Mouse (Mus musculus) liver, embryonic 11.5 days (tissue): ENCODE data around the gene Ncor1. TPM values are rescaled to one million over a fixed set of nuclear protein-coding genes. Genes with fewer than 3 reads are reported as not detected.
A peak's percentile ranks its signal among the peaks of the same experiment; 100 is the strongest.

Experiments used
- ATAC-seq: fragments of 200-750 bp; cut with Nextera tagmentation; replicated peaks from 2 replicates; pipeline ENCODE4 v1.8.0; 2017; ENCODE audit warnings: moderate number of reproducible peaks, mild to moderate bottlenecking, moderate TSS enrichment, moderate library complexity; ENCODE audit not compliant: low FRiP score
- DNase-seq: peaks from one replicate; pipeline ENCODE4 v3.0.0-alpha.2; 2017; ENCODE audit warnings: low spot score
- H3K27ac ChIP-seq: fragments of 300-500 bp; sonication (generic); 2 replicates; pipeline ENCODE4 v1.5.1; 2014; ENCODE audit warnings: mild to moderate bottlenecking, low read depth, low read length, control low read depth
- H3K27me3 ChIP-seq: fragments of 300-500 bp; sonication (generic); replicated peaks from 2 replicates; pipeline ENCODE4 v1.6.1; 2014; ENCODE audit warnings: low read length, mixed read lengths; ENCODE audit not compliant: control insufficient read depth, insufficient read depth
- H3K36me3 ChIP-seq: fragments of 300-500 bp; sonication (generic); 2 replicates; pipeline ENCODE4 v1.6.1; 2014; ENCODE audit warnings: mild to moderate bottlenecking, low read length, moderate library complexity, mixed read lengths; ENCODE audit not compliant: control insufficient read depth, insufficient read depth
- H3K4me1 ChIP-seq: fragments of 300-500 bp; sonication (generic); replicated peaks from 2 replicates; pipeline ENCODE4 v1.6.1; 2014; ENCODE audit warnings: low read length, mixed read lengths; ENCODE audit not compliant: control insufficient read depth, insufficient read depth
- H3K4me2 ChIP-seq: fragments of 300-500 bp; sonication (generic); 2 replicates; pipeline ENCODE4 v1.6.1; 2014; ENCODE audit warnings: mild to moderate bottlenecking, control low read depth, moderate library complexity
- H3K4me3 ChIP-seq: fragments of 300-500 bp; sonication (generic); 2 replicates; pipeline ENCODE4 v1.5.1; 2014; ENCODE audit warnings: low read depth, low read length, control low read depth
- H3K9ac ChIP-seq: fragments of 300-500 bp; sonication (generic); 2 replicates; pipeline ENCODE4 v1.6.1; 2014; ENCODE audit warnings: low read depth, low read length, control low read depth
- H3K9me3 ChIP-seq: fragments of 300-500 bp; sonication (generic); 2 replicates; pipeline ENCODE4 v1.6.1; 2016; ENCODE audit warnings: low read length, inconsistent platforms, mixed read lengths; ENCODE audit not compliant: control insufficient read depth
- WGBS: fragments of 180-500 bp; shearing (Covaris S2); extraction: QIAGEN DNeasy Blood & Tissue Kit; methylation state at CpG from one replicate; pipeline ENCODE4 v1.1.7; 2014; 5-methylcytosine and 5-hydroxymethylcytosine counted together
- polyA plus RNA-seq: library from polyadenylated mRNA; unstranded; fragments of >200 nt; fragmentation: Nextera tagmentation; extraction: Ambion mirVana; gene quantifications from 2 replicates; pipeline ENCODE4 v1.2.1, GENCODE M21; 2014

The Ncor1 gene
- polyA plus RNA-seq, result 133 and 144 TPM in 2 replicates

DNA sequence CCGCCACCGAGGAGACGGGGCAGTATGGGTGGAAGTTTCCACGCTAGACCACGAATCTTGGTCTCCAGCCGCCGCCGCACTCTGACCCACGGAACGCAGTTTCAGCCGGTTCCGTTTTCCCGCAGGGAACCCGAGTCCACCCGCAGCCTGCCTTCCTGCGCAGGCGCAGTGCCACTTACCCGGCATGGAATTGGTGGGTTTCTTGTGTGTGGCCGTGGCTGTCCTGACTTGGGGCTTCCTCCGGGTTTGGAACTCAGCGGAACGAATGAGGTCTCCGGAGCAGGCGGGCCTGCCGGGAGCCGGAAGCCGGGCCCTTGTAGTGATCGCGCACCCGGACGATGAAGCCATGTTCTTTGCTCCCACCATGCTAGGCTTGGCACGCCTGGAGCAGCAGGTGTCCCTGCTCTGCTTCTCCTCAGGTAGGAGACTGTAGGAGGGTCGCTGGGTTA, at the start of gene Ncor1, which contains the start of gene Pigl:
TSS of gene Ncor1 (minus strand) at position 266 of the 449 bp plus-strand sequence.
TSS of gene Pigl (plus strand) at position 185 of the 449 bp plus-strand sequence.
- Histone ChIP-seq H3K9ac (peak within 1 kb of the TSS; percentile 100), H3K4me2 (peak within 1 kb of the TSS; percentile 77), H3K4me1 (peaks cover 13% of the 10 kb centered on the region; the same call in 1 of the 2 replicates), H3K9me3 (no peaks in the 10 kb centered on the region), H3K4me3 (peak within 1 kb of the TSS; percentile 97), H3K36me3 (no peaks in the 10 kb centered on the region), H3K27ac (peak within 1 kb of the TSS; percentile 98), H3K27me3 (no peaks in the 10 kb centered on the region)
- 0% methylated on average over 33 of the region's 33 CpGs for WGBS
- peak; percentile 85 for DNase-seq
- peak; percentile 63 for ATAC-seq

DNA sequence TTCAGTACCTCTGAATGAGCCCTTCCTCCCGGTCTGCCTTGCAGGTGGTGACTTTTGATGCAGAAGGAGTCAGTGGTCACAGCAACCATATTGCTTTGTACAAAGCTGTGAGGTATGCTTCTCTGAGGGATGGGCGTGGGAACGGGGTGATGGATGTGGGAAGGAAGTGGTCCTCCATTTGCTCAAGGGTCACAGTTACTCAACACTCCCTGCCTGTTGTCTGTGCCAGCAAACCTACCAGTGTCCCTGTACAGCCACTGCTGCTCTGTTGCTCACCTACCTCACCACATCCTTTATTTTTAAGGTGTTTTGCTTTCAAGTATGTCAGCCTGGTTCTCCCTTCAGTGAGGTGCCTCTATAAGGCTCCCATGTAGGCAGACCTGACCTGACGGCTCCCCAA, 49.3 kb upstream of the Ncor1 start:
- Histone ChIP-seq H3K9ac (no peak overlapping the region), H3K4me2 (no peak overlapping the region), H3K4me3 (no peak overlapping the region), H3K36me3 (no peaks in the 10 kb centered on the region; the same call in 1 of the 2 replicates), H3K27me3 (no peaks in the 10 kb centered on the region), H3K9me3 (no peaks in the 10 kb centered on the region), H3K4me1 (no peaks in the 10 kb centered on the region), H3K27ac (no peak overlapping the region)
- DNase-seq (no peak), ATAC-seq (no peak)
- 82% methylated on average over 4 of the region's 4 CpGs for WGBS

DNA sequence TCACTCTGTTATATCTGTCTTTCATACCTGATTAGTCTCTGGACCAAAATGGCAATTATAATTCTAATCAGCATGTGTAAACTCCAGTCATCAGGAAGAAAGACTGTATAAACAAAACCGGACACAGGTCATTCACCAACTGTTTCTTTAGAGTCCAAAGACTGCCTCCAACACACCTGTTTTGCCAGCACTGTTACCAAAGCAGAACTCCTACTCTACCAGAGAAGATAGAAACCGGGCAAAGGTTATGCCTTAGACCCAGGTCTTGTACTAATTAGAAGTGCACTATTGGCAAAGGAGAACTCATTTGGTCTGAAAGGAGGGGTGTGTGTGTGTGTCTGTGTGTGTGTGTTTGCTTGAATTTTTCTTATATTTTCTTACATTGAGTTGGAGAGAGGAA, 42.2 kb upstream of the Ncor1 start:
- no peak overlapping the region for H3K9ac ChIP-seq
- ATAC-seq (no peak), DNase-seq (no peak)
- H3K4me2 ChIP-seq, result no peak overlapping the region
- peaks cover 6% of the 10 kb centered on the region for H3K4me1 ChIP-seq
- no peak overlapping the region for H3K4me3 ChIP-seq
- no peak overlapping the region for H3K27ac ChIP-seq
- H3K27me3 ChIP-seq, result no peaks in the 10 kb centered on the region
- H3K36me3 ChIP-seq, result no peaks in the 10 kb centered on the region; the same call in 1 of the 2 replicates
- WGBS, result 86% methylated on average over 2 of the region's 2 CpGs
- no peaks in the 10 kb centered on the region for H3K9me3 ChIP-seq

DNA sequence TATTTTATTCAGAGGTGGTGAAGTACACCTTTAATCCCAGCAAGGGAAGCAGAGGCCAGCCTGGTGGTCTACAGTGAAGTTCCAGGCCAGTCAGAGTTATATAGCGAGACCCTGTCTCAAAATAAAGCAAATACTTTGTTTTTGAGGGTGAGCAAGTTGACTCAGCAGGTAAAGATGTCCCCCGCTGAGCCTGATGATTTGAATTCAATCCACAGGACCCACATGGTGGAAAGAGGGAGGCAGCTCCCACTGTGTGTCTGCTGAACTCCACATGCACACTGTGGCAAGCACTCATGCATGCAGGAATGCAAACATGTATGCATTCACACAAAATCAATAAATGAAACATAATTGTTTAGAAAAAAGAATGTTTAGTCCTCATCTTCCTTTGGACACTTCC, 40.5 kb upstream of the Ncor1 start:
- no peak for ATAC-seq
- Histone ChIP-seq H3K9ac (no peak overlapping the region), H3K4me2 (no peak overlapping the region), H3K36me3 (no peaks in the 10 kb centered on the region), H3K27ac (no peak overlapping the region), H3K27me3 (no peaks in the 10 kb centered on the region), H3K4me3 (no peak overlapping the region), H3K4me1 (peaks cover 16% of the 10 kb centered on the region), H3K9me3 (no peaks in the 10 kb centered on the region)
- 89% methylated on average over 2 of the region's 2 CpGs for whole genome bisulfite sequencing
- no peak for DNase-seq

DNA sequence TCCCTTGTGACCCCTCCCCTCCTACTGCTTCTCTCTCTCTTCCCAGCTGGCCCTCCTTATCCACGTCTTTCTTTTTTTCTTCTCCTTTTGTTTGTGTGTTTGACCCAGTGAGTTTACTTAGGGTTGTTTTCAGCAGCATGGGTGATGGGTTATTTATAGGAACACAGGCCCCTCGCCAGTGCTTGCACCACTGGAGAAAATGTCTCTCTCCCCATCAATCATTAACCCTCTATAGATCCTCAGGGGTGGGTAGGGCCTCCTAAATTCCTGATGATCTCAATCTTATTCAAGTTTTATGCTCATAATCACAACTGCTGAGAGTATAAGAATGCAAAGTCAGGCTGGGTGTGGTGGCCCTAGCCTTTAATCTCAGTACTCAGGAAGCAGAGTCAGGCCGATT, 38.8 kb upstream of the Ncor1 start:
- Histone ChIP-seq H3K9me3 (no peaks in the 10 kb centered on the region), H3K36me3 (no peaks in the 10 kb centered on the region), H3K4me3 (no peak overlapping the region), H3K4me1 (peaks cover 16% of the 10 kb centered on the region), H3K4me2 (no peak overlapping the region), H3K27me3 (no peaks in the 10 kb centered on the region), H3K9ac (no peak overlapping the region), H3K27ac (no peak overlapping the region)
- ATAC-seq (no peak), DNase-seq (no peak)
- 65% methylated on average over 3 of the region's 3 CpGs for WGBS

DNA sequence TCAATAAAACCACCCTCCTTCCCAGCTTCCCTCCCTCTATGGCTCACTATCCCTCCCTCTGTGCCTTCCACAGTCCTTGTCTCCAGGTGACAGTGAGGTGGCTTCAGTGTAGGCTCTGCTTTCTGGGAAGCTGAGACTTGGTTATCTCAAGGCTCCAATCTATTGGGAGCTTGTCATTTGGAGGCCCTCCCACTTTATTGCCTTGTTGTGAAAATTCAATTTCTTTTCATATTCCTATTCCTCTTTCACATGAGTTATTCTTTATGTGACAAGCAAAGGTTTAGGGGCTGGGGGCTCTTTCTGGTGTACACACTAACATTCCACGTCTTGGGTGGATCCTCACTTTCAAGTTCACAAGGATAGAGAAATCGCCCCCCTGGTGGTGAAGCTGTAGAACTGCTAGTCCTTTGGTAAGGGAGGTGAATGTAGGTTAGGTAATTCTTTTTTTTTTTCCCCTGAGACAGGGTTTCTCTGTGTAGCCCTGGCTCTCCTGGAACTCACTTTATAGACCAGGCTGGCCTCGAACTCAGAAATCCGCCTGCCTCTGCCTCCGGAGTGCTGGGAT, 37.9 kb upstream of the Ncor1 start:
- Histone ChIP-seq H3K9me3 (no peaks in the 10 kb centered on the region), H3K27me3 (no peaks in the 10 kb centered on the region), H3K27ac (no peak overlapping the region), H3K4me3 (no peak overlapping the region), H3K36me3 (no peaks in the 10 kb centered on the region), H3K4me1 (peaks cover 16% of the 10 kb centered on the region), H3K4me2 (no peak overlapping the region), H3K9ac (no peak overlapping the region)
- 52% methylated on average over 5 of the region's 5 CpGs for WGBS
- ATAC-seq (no peak), DNase-seq (no peak)

DNA sequence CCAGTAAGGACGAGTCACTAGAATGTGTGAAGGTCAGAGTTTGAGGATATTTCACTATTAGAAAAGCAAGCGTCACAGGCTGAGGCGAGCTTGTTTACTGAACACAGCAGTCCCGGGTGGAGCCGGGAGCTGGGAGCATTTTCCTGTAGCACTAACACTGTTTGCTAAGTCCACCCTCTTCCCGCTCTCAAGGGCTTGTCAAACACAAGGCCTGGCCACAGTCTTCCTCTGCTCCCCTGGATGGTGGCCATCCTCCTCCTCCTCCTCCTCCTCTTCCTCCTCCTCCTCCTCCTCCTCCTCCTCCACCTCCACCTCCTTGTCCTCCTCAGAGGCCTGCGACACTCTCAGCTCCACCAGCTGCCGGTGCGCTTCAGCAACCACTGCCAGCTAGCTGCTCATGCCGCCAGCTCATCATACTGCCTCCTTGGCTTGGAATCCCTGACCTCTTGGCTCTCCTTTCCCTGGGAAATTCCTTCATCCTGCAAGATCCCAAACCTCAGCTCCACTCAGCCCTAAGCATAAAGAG, 37.0 kb upstream of the Ncor1 start:
- 61% methylated on average over 10 of the region's 10 CpGs for WGBS
- DNase-seq, result no peak
- H3K27ac ChIP-seq, result peak overlapping the region; percentile 74
- H3K9me3 ChIP-seq, result no peaks in the 10 kb centered on the region
- H3K9ac ChIP-seq, result no peak overlapping the region
- no peak overlapping the region for H3K4me3 ChIP-seq
- H3K4me2 ChIP-seq, result peak overlapping the region; percentile 29
- H3K27me3 ChIP-seq, result no peaks in the 10 kb centered on the region
- peak; percentile 15; the same call in 1 of the 2 replicates for ATAC-seq
- no peaks in the 10 kb centered on the region for H3K36me3 ChIP-seq
- peaks cover 16% of the 10 kb centered on the region for H3K4me1 ChIP-seq

DNA sequence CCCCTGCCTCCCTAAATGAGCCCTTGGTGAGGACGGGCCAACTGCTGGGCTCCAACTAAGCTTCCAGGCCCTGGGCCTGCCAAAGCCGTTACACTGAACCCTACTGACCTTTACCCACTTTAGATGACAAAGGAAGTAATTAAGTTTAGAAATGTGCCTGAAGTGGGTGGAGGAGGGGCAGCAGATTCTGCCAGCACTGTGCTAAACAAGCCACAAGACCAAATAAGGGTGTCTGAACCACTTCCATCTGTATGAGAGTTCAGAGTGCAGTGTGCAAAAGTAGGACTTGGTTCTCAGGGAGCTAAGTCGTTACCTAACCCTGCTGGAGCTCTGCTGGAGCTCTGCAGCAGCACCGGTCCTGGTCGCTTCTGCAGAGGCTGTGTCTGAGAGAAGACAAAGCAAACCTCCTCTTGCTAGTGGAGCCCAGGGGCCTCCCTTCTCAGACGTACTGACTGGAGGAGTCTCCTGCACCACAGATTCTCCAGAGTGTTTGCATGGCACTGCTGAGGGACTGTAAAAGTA, 36.5 kb upstream of the Ncor1 start:
- WGBS, result 17% methylated on average over 6 of the region's 6 CpGs
- ATAC-seq, result peak; percentile 71
- peak overlapping the region; percentile 29; the same call in 1 of the 2 replicates for H3K4me2 ChIP-seq
- H3K9me3 ChIP-seq, result no peaks in the 10 kb centered on the region
- peak; percentile 47 for DNase-seq
- H3K4me3 ChIP-seq, result no peak overlapping the region
- no peak overlapping the region for H3K9ac ChIP-seq
- no peaks in the 10 kb centered on the region for H3K36me3 ChIP-seq
- H3K27me3 ChIP-seq, result no peaks in the 10 kb centered on the region
- H3K4me1 ChIP-seq, result peaks cover 16% of the 10 kb centered on the region
- H3K27ac ChIP-seq, result peak overlapping the region; percentile 74

DNA sequence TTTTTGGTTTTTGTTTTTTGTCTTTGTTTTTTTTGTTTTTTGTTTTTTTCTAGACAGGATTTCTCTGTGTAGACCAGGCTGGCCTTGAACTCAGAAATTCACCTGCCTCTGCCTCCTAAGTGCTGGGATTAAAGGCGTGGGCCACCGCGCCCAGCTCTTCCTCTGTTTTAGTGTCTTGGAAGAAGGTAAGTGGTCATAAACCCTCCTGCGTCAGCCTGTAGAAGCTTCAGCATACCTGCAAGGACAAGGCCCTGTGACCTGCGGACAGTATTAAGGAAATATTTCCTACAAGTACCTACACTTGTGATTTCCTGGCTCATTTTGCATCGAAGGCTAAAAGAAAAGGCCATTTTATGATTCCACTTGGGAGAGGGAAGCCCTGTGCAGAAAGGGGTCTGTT, 35.4 kb upstream of the Ncor1 start:
- H3K27me3 ChIP-seq, result no peaks in the 10 kb centered on the region
- no peaks in the 10 kb centered on the region for H3K9me3 ChIP-seq
- H3K36me3 ChIP-seq, result no peaks in the 10 kb centered on the region
- DNase-seq, result no peak
- no peak for ATAC-seq
- peaks cover 16% of the 10 kb centered on the region for H3K4me1 ChIP-seq
- no peak overlapping the region for H3K4me2 ChIP-seq
- H3K9ac ChIP-seq, result no peak overlapping the region
- H3K4me3 ChIP-seq, result no peak overlapping the region
- no peak overlapping the region for H3K27ac ChIP-seq
- WGBS, result 93% methylated on average over 6 of the region's 6 CpGs
